Mouse (Mus musculus) mesoderm, embryonic 11.5 days (tissue): ENCODE results near the gene Anxa9.

Experiments
- DNase-seq: peaks from one replicate; pipeline ENCODE4 v3.0.0-alpha.2; 2012; ENCODE audit warnings: low read depth, low spot score

Gene Anxa9

GRCm38 (mm10) chr3:95247660-95248336 is 59.2 kb downstream of the Anxa9 start:
- DNase-seq, result no peak

GRCm38 (mm10) chr3:95246465-95247231 is 60.3 kb downstream of the Anxa9 start:
- DNase-seq, result no peak
